Mouse (Mus musculus) cerebellum, adult 2 months (tissue): ENCODE data around the gene Lactb.

Experiments
- CTCF ChIP-seq: fragments of 200-500 bp; IDR thresholded peaks from 2 replicates; pipeline ENCODE4 v1.5.1; 2011; ENCODE audit warnings: low read depth, mild to moderate bottlenecking, control low read depth, low read length, moderate library complexity, borderline replicate concordance; ENCODE audit not compliant: insufficient read depth
- POLR2A ChIP-seq: fragments of 200-500 bp; IDR thresholded peaks from 2 replicates; pipeline ENCODE4 v1.6.1; 2011; ENCODE audit warnings: low read length, control low read depth, borderline replicate concordance; ENCODE audit not compliant: insufficient read depth

DNA sequence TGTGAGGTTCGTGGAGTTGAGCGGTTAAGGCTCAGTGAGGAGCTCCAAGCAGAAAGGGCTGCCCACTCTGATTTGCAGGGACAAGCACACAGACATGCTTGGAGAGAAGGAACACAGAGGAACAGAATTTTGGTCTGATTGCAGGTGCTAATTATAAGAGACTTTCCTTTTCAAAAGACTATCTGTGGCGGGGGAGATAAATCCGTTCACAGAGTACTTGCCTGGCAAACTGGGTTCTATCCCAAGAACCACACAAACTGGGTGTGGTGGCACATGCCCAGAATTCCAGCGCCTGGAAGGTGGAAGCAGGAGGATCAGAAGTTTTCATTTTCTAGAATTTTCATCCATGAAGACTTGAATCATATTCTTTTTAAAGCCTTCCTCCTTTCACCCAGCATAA is 1.8 kb upstream of the Lactb start:
- TF ChIP-seq CTCF (no peak), POLR2A (no peak)
